Mouse (Mus musculus) left cerebral cortex, postnatal 25 days (tissue): Measurements from ENCODE around the gene Gm20852. TPM values are rescaled to one million over a fixed set of nuclear protein-coding genes. Genes with fewer than 3 reads are reported as not detected.
"Not testable (repeated sequence)": the region's sequence is repeated elsewhere in the genome, so short reads cannot be mapped to it uniquely, and the experiment has no call there.

Experiments
- DNase-seq, 2 experiments: peaks; one replicate each; pipeline ENCODE4 v3.0.0; 2022; ENCODE audit warnings: low spot score in 2 of 2, mixed read lengths in 1 of 2
- intact Hi-C: fragments of 180-260 bp; cut with DNase I; formaldehyde crosslinking; loops from one replicate; pipeline ENCODE4 v1.15.1; 2025
- total RNA-seq, 2 experiments: library from RNA; stranded (reverse); gene quantifications; 2 replicates each; pipeline ENCODE4 v1.2.3; 2021

The Gm20852 gene
- total RNA-seq, result not detected

DNA sequence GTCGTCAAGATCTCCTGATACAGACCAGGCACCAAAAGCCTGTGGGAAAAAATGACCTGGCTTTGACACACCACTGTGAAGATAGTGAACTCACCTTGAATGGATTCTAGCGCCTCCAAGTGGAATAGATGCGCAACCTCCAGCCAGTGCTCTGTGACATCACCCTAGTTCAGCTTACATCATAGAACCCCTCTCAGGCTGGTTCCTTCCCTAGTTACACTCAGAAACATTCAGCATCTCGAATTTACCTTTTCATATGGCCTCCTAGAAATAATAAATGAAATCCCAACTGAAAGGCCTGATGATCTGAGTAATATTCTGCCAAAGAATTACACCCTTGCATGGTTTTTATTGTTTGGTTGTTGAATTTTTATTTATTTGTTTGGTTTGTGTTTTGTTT, at the start of gene Gm20852:
Gene Gm20852 (minus strand): TSS at position 101 of the 400 bp plus-strand sequence.
- DNase-seq, intact Hi-C loops: not testable (repeated sequence)
